ENCODE assay signal across 7 mouse cellular contexts in the genomic region with DNA sequence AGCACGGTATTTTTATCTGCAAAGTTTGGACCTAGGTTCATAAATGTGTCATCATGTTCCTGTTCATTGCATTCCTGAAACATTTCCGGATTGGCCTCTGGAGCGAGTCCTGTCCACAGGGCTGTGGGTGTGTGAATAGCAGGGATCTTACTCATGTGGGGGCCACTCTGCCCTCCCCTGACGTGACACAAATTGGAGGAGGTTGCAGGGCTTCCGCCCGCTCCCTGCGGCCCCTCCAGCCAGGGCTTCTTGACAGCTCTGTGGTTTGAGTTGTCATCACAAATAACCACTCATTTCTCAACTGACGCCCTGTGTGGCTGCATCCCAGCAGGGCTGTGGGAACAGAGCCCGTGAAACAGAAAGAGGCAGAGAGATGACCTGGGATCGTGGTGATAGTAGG.
A peak's percentile ranks its signal among the peaks of the same experiment; 100 is the strongest.
DNase-seq lines count a peak whose midpoint lies in the region.

No protein-coding gene starts in this region.

- DNase-seq in spleen, postnatal 10 days (ENCODE audit: low spot score in 2 of 2): peak; percentile 5 to 17
- DNase-seq in spleen, adult 18-20 months: no peak
- DNase-seq in heart, adult 8-10 months (ENCODE audit: low spot score): peak; percentile 14
- DNase-seq in kidney, postnatal 36 days: peak; percentile 10 to 16
- peak; percentile 21 for DNase-seq in mesoderm, embryonic 11.5 days (ENCODE audit: low read depth, low spot score)
- no peak for DNase-seq in right cerebral cortex, adult 2 months (ENCODE audit: low spot score in 2 of 2)
- no peak for DNase-seq in MN1 (ENCODE audit: low spot score)

Comparison
In these comparisons a context has a peak if more than half of its experiments do, and no peak if none do; other contexts are left out.
1. DNase-seq: peak in spleen, postnatal 10 days (2 of 2), heart, adult 8-10 months (single experiment), kidney, postnatal 36 days (2 of 2) and mesoderm, embryonic 11.5 days (single experiment); none in spleen, adult 18-20 months (0 of 2), right cerebral cortex, adult 2 months (0 of 2) and MN1 (single experiment).